Mouse (Mus musculus) cerebellum, adult (tissue): ENCODE data around the gene Aff3.

ENCODE experiments used
- ATAC-seq: cut with Nextera tagmentation; 2 replicates; pipeline ENCODE4 v1.9.2; 2017; ENCODE audit warnings: mild to moderate bottlenecking, moderate library complexity, mixed read lengths; ENCODE audit not compliant: insufficient number of reproducible peaks, low FRiP score, low TSS enrichment

Gene Aff3

GRCm38 (mm10) chr1:38548671-38549661 lies 115.8 kb downstream of the Aff3 start:
- ATAC-seq, result no peak

- ATAC-seq, result no peak
Measured at GRCm38 (mm10) chr1:38547685-38548084, 117.1 kb downstream of the Aff3 start.

- no peak for ATAC-seq
Measured at GRCm38 (mm10) chr1:38546696-38547095, 118.1 kb downstream of the Aff3 start.

- no peak for ATAC-seq
Measured at GRCm38 (mm10) chr1:38545282-38545945, 119.3 kb downstream of the Aff3 start.

- ATAC-seq, result no peak
Measured at GRCm38 (mm10) chr1:38544501-38544900, 120.3 kb downstream of the Aff3 start.

- ATAC-seq, result no peak
Measured at GRCm38 (mm10) chr1:38541536-38541935, 123.2 kb downstream of the Aff3 start.

- ATAC-seq, result no peak
Measured at GRCm38 (mm10) chr1:38536929-38537540, 127.7 kb downstream of the Aff3 start.

GRCm38 (mm10) chr1:38532581-38532980 lies 132.2 kb downstream of the Aff3 start:
- no peak for ATAC-seq

- ATAC-seq, result no peak
Measured at GRCm38 (mm10) chr1:38528607-38529006, 136.1 kb downstream of the Aff3 start.

- ATAC-seq, result no peak
Measured at GRCm38 (mm10) chr1:38526568-38526967, 138.2 kb downstream of the Aff3 start.

- ATAC-seq, result no peak
Measured at GRCm38 (mm10) chr1:38521651-38522050, 143.1 kb downstream of the Aff3 start.

- ATAC-seq, result no peak
Measured at GRCm38 (mm10) chr1:38516225-38516624, 148.5 kb downstream of the Aff3 start.

- no peak for ATAC-seq
Measured at GRCm38 (mm10) chr1:38514634-38515011, 150.1 kb downstream of the Aff3 start.

GRCm38 (mm10) chr1:38513970-38514633 lies 150.7 kb downstream of the Aff3 start:
- ATAC-seq, result no peak

GRCm38 (mm10) chr1:38512258-38513081 lies 152.3 kb downstream of the Aff3 start:
- ATAC-seq, result no peak

GRCm38 (mm10) chr1:38511076-38511475 lies 153.7 kb downstream of the Aff3 start:
- ATAC-seq, result no peak

GRCm38 (mm10) chr1:38509301-38509700 lies 155.5 kb downstream of the Aff3 start:
- no peak for ATAC-seq

GRCm38 (mm10) chr1:38507636-38508179 lies 157.0 kb downstream of the Aff3 start:
- no peak for ATAC-seq

GRCm38 (mm10) chr1:38506396-38506795 lies 158.4 kb downstream of the Aff3 start:
- no peak for ATAC-seq
